Mouse (Mus musculus): ENCODE measurements around the gene Rtp3. TPM values are rescaled to one million over a fixed set of nuclear protein-coding genes. Genes with fewer than 3 reads are reported as not detected.

Rtp3 gene
- polyA plus RNA-seq (2021; fragmentation: Nextera tagmentation): 0.15 TPM in 1 of 2 replicates, not detected in the other
- long read RNA-seq, experiment 1: 0 reads
- long read RNA-seq, experiment 2: 0 reads

GRCm38 (mm10) chr9:110990204-110990603 lies at the start of gene Rtp3:
Rtp3 (minus strand) TSS chr9:110990583.

GRCm38 (mm10) chr9:111019022-111019421 lies 28.6 kb upstream of the Rtp3 start, which contains the start of gene Ltf:
Ltf (plus strand) TSS chr9:111019271.

GRCm38 (mm10) chr9:110951397-110951796 lies 39.0 kb downstream of the Rtp3 start, which contains the start of gene Lrrc2:
Lrrc2 (plus strand) TSS chr9:110951545.

GRCm38 (mm10) chr9:110945926-110946325 lies 44.5 kb downstream of the Rtp3 start, which contains the start of gene Tdgf1:
Tdgf1 (minus strand) TSS chr9:110946158.

Other genes starting within 250 kb of the Rtp3 start
- gene Myl3, start 248.7 kb downstream of the Rtp3 start, polyA plus RNA-seq (2021; fragmentation: Nextera tagmentation): not detected in 2 replicates
- gene Pth1r, start 243.4 kb downstream of the Rtp3 start, polyA plus RNA-seq (2021; fragmentation: Nextera tagmentation): 3.3 and 3.7 TPM in 2 replicates
- gene Prss42, start 192.4 kb downstream of the Rtp3 start, polyA plus RNA-seq (2021; fragmentation: Nextera tagmentation): not detected in 2 replicates
- not detected in 2 replicates for gene Prss44, start 176.6 kb downstream of the Rtp3 start, polyA plus RNA-seq (2021; fragmentation: Nextera tagmentation)
- 0.13 and 0.20 TPM in 2 replicates for gene Prss43, start 163.9 kb downstream of the Rtp3 start, polyA plus RNA-seq (2021; fragmentation: Nextera tagmentation)
- 1.0 and 1.2 TPM in 2 replicates for gene Prss45, start 156.0 kb downstream of the Rtp3 start, polyA plus RNA-seq (2021; fragmentation: Nextera tagmentation)
- gene Prss46, start 146.1 kb downstream of the Rtp3 start, polyA plus RNA-seq (2021; fragmentation: Nextera tagmentation): not detected in 2 replicates
- 2.4 and 2.7 TPM in 2 replicates for gene Prss50, start 132.6 kb downstream of the Rtp3 start, polyA plus RNA-seq (2021; fragmentation: Nextera tagmentation)
- gene Als2cl, start 110.7 kb downstream of the Rtp3 start, polyA plus RNA-seq (2021; fragmentation: Nextera tagmentation): 0.95 and 1.1 TPM in 2 replicates
- 2.3 and 2.6 TPM in 2 replicates for gene Tmie, start 110.5 kb downstream of the Rtp3 start, polyA plus RNA-seq (2021; fragmentation: Nextera tagmentation)
- not detected in 2 replicates for gene Fam240a, start 73.7 kb downstream of the Rtp3 start, polyA plus RNA-seq (2021; fragmentation: Nextera tagmentation)
- gene Tdgf1, start 44.4 kb downstream of the Rtp3 start, polyA plus RNA-seq (2021; fragmentation: Nextera tagmentation): 0.61 and 0.94 TPM in 2 replicates
- 1.2 and 2.2 TPM in 2 replicates for gene Lrrc2, start 39.0 kb downstream of the Rtp3 start, polyA plus RNA-seq (2021; fragmentation: Nextera tagmentation)
- gene Ltf, start 28.7 kb upstream of the Rtp3 start, polyA plus RNA-seq (2021; fragmentation: Nextera tagmentation): not detected in 2 replicates
- 1.1 and 1.2 TPM in 2 replicates for gene Ccrl2, start 66.9 kb upstream of the Rtp3 start, polyA plus RNA-seq (2021; fragmentation: Nextera tagmentation)
- gene Lrrfip2, start 127.0 kb upstream of the Rtp3 start, polyA plus RNA-seq (2021; fragmentation: Nextera tagmentation): 23.4 and 32.5 TPM in 2 replicates